Mouse (Mus musculus): Measurements from ENCODE around the gene Tesk2. TPM values are rescaled to one million over a fixed set of nuclear protein-coding genes. Genes with fewer than 3 reads are reported as not detected.

Tesk2 gene
- polyA plus RNA-seq, 1 experiment = 21.9 TPM

GRCm38 (mm10) chr4:116693785-116694184 is 27.0 kb upstream of the Tesk2 start:
- TF ChIP-seq CTCF (IDR thresholded peaks at IDR 0.05; ENCODE audit: low read depth, low read length) = no peak
- no peak for TF ChIP-seq POLR2A (IDR thresholded peaks at IDR 0.05; ENCODE audit: insufficient read depth, low read length)
- no peak for TF ChIP-seq EP300 (IDR thresholded peaks at IDR 0.05; ENCODE audit: insufficient read depth, low read depth, low read length)
- Histone ChIP-seq H3K9ac (ENCODE audit: low read depth, poor library complexity, severe bottlenecking) (no peak overlapping the region), H3K4me3 (ENCODE audit: low read depth, low read length) (no peak overlapping the region), H3K27ac (ENCODE audit: insufficient read depth, low read length) (0 out of 2 replicates have a peak overlapping the region, but pooled peaks have one; percentile 16), H3K36me3 (ENCODE audit: control insufficient read depth, insufficient read depth, low read length, poor library complexity, severe bottlenecking) (peaks cover 97% of the 10 kb centered on the region), H3K4me1 (ENCODE audit: control insufficient read depth, insufficient read depth, low read length) (no peaks in the 10 kb centered on the region), H3K9me3 (replicated peaks; ENCODE audit: control insufficient read depth, insufficient read depth, low read length, poor library complexity, severe bottlenecking) (no peaks in the 10 kb centered on the region), H3K27me3 (ENCODE audit: control insufficient read depth, insufficient read depth, low read length, poor library complexity, severe bottlenecking) (no peaks in the 10 kb centered on the region)

GRCm38 (mm10) chr4:116698693-116699342 is 21.9 kb upstream of the Tesk2 start:
- H3K4me1 ChIP-seq (ENCODE audit: control insufficient read depth, insufficient read depth, low read length) = no peaks in the 10 kb centered on the region
- H3K9me3 ChIP-seq (replicated peaks; ENCODE audit: control insufficient read depth, insufficient read depth, low read length, poor library complexity, severe bottlenecking) = no peaks in the 10 kb centered on the region
- H3K36me3 ChIP-seq (ENCODE audit: control insufficient read depth, insufficient read depth, low read length, poor library complexity, severe bottlenecking) = peaks cover 74% of the 10 kb centered on the region
- H3K4me3 ChIP-seq (ENCODE audit: low read depth, low read length) = no peak overlapping the region
- H3K27ac ChIP-seq (ENCODE audit: insufficient read depth, low read length) = no peak overlapping the region
- H3K27me3 ChIP-seq (ENCODE audit: control insufficient read depth, insufficient read depth, low read length, poor library complexity, severe bottlenecking) = no peaks in the 10 kb centered on the region
- no peak for TF ChIP-seq POLR2A (IDR thresholded peaks at IDR 0.05; ENCODE audit: insufficient read depth, low read length)
- TF ChIP-seq EP300 (IDR thresholded peaks at IDR 0.05; ENCODE audit: insufficient read depth, low read depth, low read length) = no peak
- TF ChIP-seq CTCF (IDR thresholded peaks at IDR 0.05; ENCODE audit: low read depth, low read length) = no peak
- H3K9ac ChIP-seq (ENCODE audit: low read depth, poor library complexity, severe bottlenecking) = no peak overlapping the region

- no peak for TF ChIP-seq CTCF (IDR thresholded peaks at IDR 0.05; ENCODE audit: low read depth, low read length)
- TF ChIP-seq EP300 (IDR thresholded peaks at IDR 0.05; ENCODE audit: insufficient read depth, low read depth, low read length) = no peak
- TF ChIP-seq POLR2A (IDR thresholded peaks at IDR 0.05; ENCODE audit: insufficient read depth, low read length) = no peak
Measured at GRCm38 (mm10) chr4:116700964-116701363, 19.8 kb upstream of the Tesk2 start.

GRCm38 (mm10) chr4:116703804-116704203 is 16.9 kb upstream of the Tesk2 start:
- H3K36me3 ChIP-seq (ENCODE audit: control insufficient read depth, insufficient read depth, low read length, poor library complexity, severe bottlenecking) = peaks cover 33% of the 10 kb centered on the region

More at GRCm38 (mm10) chr4:116700964-116701363, 19.8 kb upstream of the Tesk2 start:
- Histone ChIP-seq H3K36me3 (ENCODE audit: control insufficient read depth, insufficient read depth, low read length, poor library complexity, severe bottlenecking) (peaks cover 60% of the 10 kb centered on the region), H3K4me3 (ENCODE audit: low read depth, low read length) (no peak overlapping the region), H3K9me3 (replicated peaks; ENCODE audit: control insufficient read depth, insufficient read depth, low read length, poor library complexity, severe bottlenecking) (no peaks in the 10 kb centered on the region), H3K27ac (ENCODE audit: insufficient read depth, low read length) (peak overlapping the region; percentile 52), H3K4me1 (ENCODE audit: control insufficient read depth, insufficient read depth, low read length) (no peaks in the 10 kb centered on the region), H3K27me3 (ENCODE audit: control insufficient read depth, insufficient read depth, low read length, poor library complexity, severe bottlenecking) (no peaks in the 10 kb centered on the region), H3K9ac (ENCODE audit: low read depth, poor library complexity, severe bottlenecking) (no peak overlapping the region)

GRCm38 (mm10) chr4:116707666-116708065 is 13.1 kb upstream of the Tesk2 start:
- Histone ChIP-seq H3K36me3 (ENCODE audit: control insufficient read depth, insufficient read depth, low read length, poor library complexity, severe bottlenecking) (peaks cover 9% of the 10 kb centered on the region), H3K4me3 (ENCODE audit: low read depth, low read length) (peak overlapping the region; percentile 93), H3K9me3 (replicated peaks; ENCODE audit: control insufficient read depth, insufficient read depth, low read length, poor library complexity, severe bottlenecking) (no peaks in the 10 kb centered on the region), H3K4me1 (ENCODE audit: control insufficient read depth, insufficient read depth, low read length) (peaks cover 3% of the 10 kb centered on the region), H3K27ac (ENCODE audit: insufficient read depth, low read length) (no peak overlapping the region; the same call in 1 of the 2 replicates), H3K9ac (ENCODE audit: low read depth, poor library complexity, severe bottlenecking) (peak overlapping the region; percentile 50), H3K27me3 (ENCODE audit: control insufficient read depth, insufficient read depth, low read length, poor library complexity, severe bottlenecking) (no peaks in the 10 kb centered on the region)
- no peak for TF ChIP-seq EP300 (IDR thresholded peaks at IDR 0.05; ENCODE audit: insufficient read depth, low read depth, low read length)
- TF ChIP-seq CTCF (IDR thresholded peaks at IDR 0.05; ENCODE audit: low read depth, low read length) = no peak
- no peak for TF ChIP-seq POLR2A (IDR thresholded peaks at IDR 0.05; ENCODE audit: insufficient read depth, low read length)

More at GRCm38 (mm10) chr4:116703804-116704203, 16.9 kb upstream of the Tesk2 start:
- no peaks in the 10 kb centered on the region for H3K9me3 ChIP-seq (replicated peaks; ENCODE audit: control insufficient read depth, insufficient read depth, low read length, poor library complexity, severe bottlenecking)
- H3K27ac ChIP-seq (ENCODE audit: insufficient read depth, low read length) = peak overlapping the region; percentile 15; the same call in 1 of the 2 replicates
- TF ChIP-seq POLR2A (IDR thresholded peaks at IDR 0.05; ENCODE audit: insufficient read depth, low read length) = no peak
- TF ChIP-seq CTCF (IDR thresholded peaks at IDR 0.05; ENCODE audit: low read depth, low read length) = peak; percentile 62
- no peak overlapping the region for H3K9ac ChIP-seq (ENCODE audit: low read depth, poor library complexity, severe bottlenecking)
- no peak overlapping the region for H3K4me3 ChIP-seq (ENCODE audit: low read depth, low read length)
- no peaks in the 10 kb centered on the region for H3K27me3 ChIP-seq (ENCODE audit: control insufficient read depth, insufficient read depth, low read length, poor library complexity, severe bottlenecking)
- peaks cover 3% of the 10 kb centered on the region for H3K4me1 ChIP-seq (ENCODE audit: control insufficient read depth, insufficient read depth, low read length)

- Histone ChIP-seq H3K9me3 (replicated peaks; ENCODE audit: control insufficient read depth, insufficient read depth, low read length, poor library complexity, severe bottlenecking) (no peaks in the 10 kb centered on the region), H3K4me3 (ENCODE audit: low read depth, low read length) (peak within 1 kb of the TSS; percentile 93), H3K36me3 (ENCODE audit: control insufficient read depth, insufficient read depth, low read length, poor library complexity, severe bottlenecking) (peaks cover 9% of the 10 kb centered on the region; the same call in 1 of the 2 replicates), H3K9ac (ENCODE audit: low read depth, poor library complexity, severe bottlenecking) (peak within 1 kb of the TSS; percentile 72), H3K27ac (ENCODE audit: insufficient read depth, low read length) (peak within 1 kb of the TSS; percentile 7; the same call in 1 of the 2 replicates), H3K4me1 (ENCODE audit: control insufficient read depth, insufficient read depth, low read length) (peaks cover 3% of the 10 kb centered on the region), H3K27me3 (ENCODE audit: control insufficient read depth, insufficient read depth, low read length, poor library complexity, severe bottlenecking) (no peaks in the 10 kb centered on the region)
- peak; percentile 11 for TF ChIP-seq POLR2A (IDR thresholded peaks at IDR 0.05; ENCODE audit: insufficient read depth, low read length)
- TF ChIP-seq CTCF (IDR thresholded peaks at IDR 0.05; ENCODE audit: low read depth, low read length) = no peak
- TF ChIP-seq EP300 (IDR thresholded peaks at IDR 0.05; ENCODE audit: insufficient read depth, low read depth, low read length) = no peak
Measured at GRCm38 (mm10) chr4:116708201-116708764, 12.5 kb upstream of the Tesk2 start, which contains the start of the genes Mmachc and Ccdc163. Mmachc (minus strand) TSS chr4:116708406. Ccdc163 (plus strand) TSS chr4:116708509.
